Mouse (Mus musculus) myocyte (in vitro differentiated cells): ENCODE results near the gene Cmas.

Experiments used
- E2F4 ChIP-seq: IDR thresholded peaks from one replicate; pipeline ENCODE4 v1.6.1; 2011; ENCODE audit warnings: mild to moderate bottlenecking, control low read depth, moderate library complexity; ENCODE audit not compliant: insufficient read depth
- MAX ChIP-seq: IDR thresholded peaks from one replicate; pipeline ENCODE4 v1.6.1; 2011; ENCODE audit warnings: low read depth, mild to moderate bottlenecking, control low read depth
- MYOD1 ChIP-seq, 3 experiments: IDR thresholded peaks; one replicate each; pipeline ENCODE4 v1.6.1; 2011; ENCODE audit warnings: control low read depth in 2 of 3, low read depth in 2 of 3, mild to moderate bottlenecking in 2 of 3, moderate library complexity in 1 of 3; ENCODE audit not compliant: insufficient read length in 2 of 3, control insufficient read depth in 1 of 3
- MYOG ChIP-seq, 3 experiments: IDR thresholded peaks; one replicate each; pipeline ENCODE4 v1.6.1; 2011; ENCODE audit warnings: control low read depth in 2 of 3, low read depth in 2 of 3, mild to moderate bottlenecking in 2 of 3; ENCODE audit not compliant: insufficient read length in 2 of 3, control insufficient read depth in 1 of 3, insufficient read depth in 1 of 3
- POLR2A ChIP-seq: IDR thresholded peaks from one replicate; pipeline ENCODE4 v1.6.1; 2011; ENCODE audit warnings: low read depth, mild to moderate bottlenecking, control low read depth, moderate library complexity; ENCODE audit not compliant: insufficient read length
- POLR2AphosphoS2 ChIP-seq: IDR thresholded peaks from one replicate; pipeline ENCODE4 v1.6.1; 2011; ENCODE audit warnings: low read depth, control low read depth; ENCODE audit not compliant: insufficient read length
- REST ChIP-seq: IDR thresholded peaks from one replicate; pipeline ENCODE4 v1.6.1; 2011; ENCODE audit warnings: mild to moderate bottlenecking, control low read depth, moderate library complexity; ENCODE audit not compliant: insufficient read depth, insufficient read length
- SRF ChIP-seq: IDR thresholded peaks from one replicate; pipeline ENCODE4 v1.6.1; 2011; ENCODE audit warnings: low read depth; ENCODE audit not compliant: control insufficient read depth, insufficient read length
- TCF12 ChIP-seq: IDR thresholded peaks from one replicate; pipeline ENCODE4 v1.6.1; 2011; ENCODE audit warnings: mild to moderate bottlenecking, control low read depth; ENCODE audit not compliant: poor library complexity, insufficient read depth, severe bottlenecking
- TCF3 ChIP-seq: IDR thresholded peaks from one replicate; pipeline ENCODE4 v1.6.1; 2011; ENCODE audit warnings: low read depth, control low read depth; ENCODE audit not compliant: insufficient read length
- USF1 ChIP-seq: IDR thresholded peaks from one replicate; pipeline ENCODE4 v1.6.1; 2011; ENCODE audit warnings: low read depth, mild to moderate bottlenecking, control low read depth, moderate library complexity

DNA sequence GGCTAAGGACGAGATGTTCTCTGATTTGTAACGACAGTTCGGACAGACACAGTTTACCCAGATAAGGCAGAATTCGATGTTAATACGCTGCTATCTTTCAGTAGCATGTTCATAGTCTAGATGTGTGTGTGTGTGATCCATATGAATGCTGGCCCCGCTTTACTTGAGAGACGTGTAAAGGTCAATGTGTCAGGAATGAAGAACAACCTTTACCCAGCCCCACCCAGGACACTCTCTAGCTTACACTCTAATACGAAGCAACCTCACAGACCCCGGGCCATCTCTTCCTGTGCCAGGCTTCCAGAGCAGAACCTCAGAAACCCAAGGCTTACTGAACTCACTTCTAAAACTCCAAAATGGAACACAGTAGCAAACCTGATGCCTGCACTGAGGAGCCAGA is 42.4 kb downstream of the Cmas start:
- TF ChIP-seq USF1 (no peak), POLR2A (no peak), MYOG (IDR thresholded peaks at IDR 0.05; ENCODE audit: control insufficient read depth in 1 of 3, insufficient read depth in 1 of 3, insufficient read length in 2 of 3, low read depth in 2 of 3) (no peak), MAX (no peak), POLR2AphosphoS2 (no peak), MYOD1 (IDR thresholded peaks at IDR 0.05; ENCODE audit: control insufficient read depth in 1 of 3, insufficient read length in 2 of 3, low read depth in 2 of 3) (no peak), SRF (no peak), TCF3 (no peak), E2F4 (no peak), TCF12 (no peak), REST (no peak)
